Mouse (Mus musculus) cerebellum, postnatal 10 days (tissue): ENCODE results near the gene Hemk1.

Experiments
- DNase-seq, 2 experiments: peaks; one replicate each; pipeline ENCODE4 v3.0.0; 2021; ENCODE audit warnings: mixed read lengths in 2 of 2

Hemk1 gene

GRCm38 (mm10) chr9:107342201-107342709, 4.1 kb upstream of the Hemk1 start:
- DNase-seq = peak; percentile 58 to 69

- peak in 1 of 2 experiments; percentile 64 for DNase-seq
Measured at GRCm38 (mm10) chr9:107340911-107341645, 2.9 kb upstream of the Hemk1 start.

GRCm38 (mm10) chr9:107340267-107340859, 2.2 kb upstream of the Hemk1 start, which contains the start of gene 6430571L13Rik:
TSS of gene 6430571L13Rik (plus strand) at chr9:107340602.
- DNase-seq = peak; percentile 98

- DNase-seq = no peak
Measured at GRCm38 (mm10) chr9:107336386-107336785, 1.8 kb downstream of the Hemk1 start.

DNA sequence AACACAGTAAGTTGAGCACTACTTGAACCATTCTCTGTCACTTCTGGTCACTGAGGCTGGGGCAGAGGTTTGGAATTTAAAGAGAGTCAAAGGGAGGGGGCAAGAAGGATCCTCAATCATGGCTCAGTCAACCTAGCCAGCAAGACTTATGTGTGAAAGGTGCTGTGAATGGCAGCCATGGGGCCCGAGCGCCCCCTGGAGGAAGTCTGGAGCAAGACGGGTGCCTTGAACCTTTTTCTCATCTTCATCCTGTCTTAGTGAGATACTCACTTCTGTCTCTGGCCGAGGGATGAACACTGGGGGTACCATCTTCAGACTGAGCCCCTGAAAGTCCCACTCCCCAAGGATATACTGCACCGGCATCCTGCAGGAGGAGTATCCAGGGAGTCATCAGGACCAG, 2.2 kb downstream of the Hemk1 start:
- peak; percentile 84 to 88 for DNase-seq

DNA sequence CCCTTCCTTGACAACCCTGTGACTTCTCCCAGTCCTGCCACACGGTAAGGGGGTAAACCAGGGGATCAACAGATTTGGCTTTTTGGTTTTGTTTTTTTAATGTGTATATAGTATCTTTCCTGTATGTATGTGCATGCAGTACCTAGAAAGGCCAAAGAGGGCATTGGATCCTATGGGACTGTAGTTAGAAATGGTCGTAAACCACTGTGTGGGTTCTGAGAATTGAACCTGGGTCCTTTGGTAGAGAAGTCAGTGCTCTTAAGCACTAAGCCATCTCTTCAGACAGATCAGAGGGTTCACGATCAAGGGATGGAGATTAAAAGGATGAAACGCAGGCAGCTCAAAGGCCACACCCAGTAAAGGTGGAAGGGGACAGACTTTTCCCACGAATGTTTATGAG, 3.1 kb downstream of the Hemk1 start:
- no peak for DNase-seq

DNA sequence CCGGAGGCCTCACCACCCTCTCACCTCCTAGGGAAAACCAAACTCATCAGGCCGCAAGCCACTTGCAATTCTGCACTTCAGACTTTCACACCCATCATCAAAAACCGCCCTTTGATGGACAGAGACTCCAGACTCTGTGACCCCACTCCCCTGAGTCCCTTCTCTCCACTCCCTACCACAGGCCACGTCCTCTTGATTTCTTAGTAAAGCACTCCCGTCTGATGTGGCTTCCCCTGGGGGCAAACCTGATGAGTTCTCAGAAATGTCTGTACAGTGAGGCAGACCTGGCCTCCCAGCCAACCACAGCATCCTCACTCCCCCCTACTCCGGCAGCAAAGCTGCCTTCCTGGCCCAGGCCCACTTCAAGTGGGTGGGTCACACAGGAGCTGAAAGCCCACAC, 3.8 kb downstream of the Hemk1 start:
- DNase-seq = no peak

DNA sequence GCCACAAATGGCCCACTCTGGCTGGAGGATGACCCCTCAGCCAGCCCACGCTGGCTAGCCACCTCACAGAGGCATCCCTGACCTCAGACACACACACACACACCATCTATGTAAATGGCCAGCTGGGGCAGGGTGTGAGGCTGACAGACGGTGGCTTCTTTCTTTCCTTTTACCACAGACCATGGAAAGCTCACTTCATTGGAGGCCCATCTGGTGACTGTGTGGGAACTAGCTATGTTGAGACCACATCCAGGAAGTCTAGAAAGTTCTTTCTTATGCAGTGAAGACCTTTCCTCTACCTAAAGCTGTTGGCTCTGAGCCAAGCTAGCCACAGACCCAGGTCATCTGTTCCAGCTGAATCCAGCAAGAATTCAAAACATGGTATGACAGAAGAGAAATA, 4.5 kb downstream of the Hemk1 start:
- peak in 1 of 2 experiments; percentile 35 for DNase-seq

GRCm38 (mm10) chr9:107330791-107331190, 7.4 kb downstream of the Hemk1 start:
- DNase-seq = no peak

- DNase-seq = no peak
Measured at GRCm38 (mm10) chr9:107327879-107328620, 10.1 kb downstream of the Hemk1 start.

- no peak for DNase-seq
Measured at GRCm38 (mm10) chr9:107325904-107326303, 12.2 kb downstream of the Hemk1 start.

- DNase-seq = no peak
Measured at GRCm38 (mm10) chr9:107324799-107325561, 13.2 kb downstream of the Hemk1 start.

DNA sequence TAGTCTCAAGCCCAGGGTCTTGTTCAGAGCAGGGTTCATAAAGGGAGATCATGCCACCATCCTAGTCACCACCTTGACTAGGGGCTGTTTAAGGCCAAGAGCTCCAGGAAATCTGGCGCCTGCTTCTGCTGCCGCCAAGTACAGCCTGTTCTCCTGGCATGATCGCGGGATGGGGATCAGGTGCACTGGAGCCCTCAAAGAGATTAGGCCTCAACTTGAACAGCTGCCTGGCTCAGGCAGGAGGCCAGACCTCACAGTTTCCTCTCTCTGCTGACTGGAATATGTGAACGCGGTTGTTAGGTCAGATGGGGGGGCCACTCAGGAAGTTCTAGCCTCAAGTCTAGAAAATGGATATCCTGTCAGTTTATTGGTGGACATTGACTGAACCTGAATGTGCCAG, 14.6 kb downstream of the Hemk1 start:
- peak; percentile 95 to 97 for DNase-seq

- DNase-seq = no peak
Measured at GRCm38 (mm10) chr9:107322461-107323050, 15.6 kb downstream of the Hemk1 start.

DNA sequence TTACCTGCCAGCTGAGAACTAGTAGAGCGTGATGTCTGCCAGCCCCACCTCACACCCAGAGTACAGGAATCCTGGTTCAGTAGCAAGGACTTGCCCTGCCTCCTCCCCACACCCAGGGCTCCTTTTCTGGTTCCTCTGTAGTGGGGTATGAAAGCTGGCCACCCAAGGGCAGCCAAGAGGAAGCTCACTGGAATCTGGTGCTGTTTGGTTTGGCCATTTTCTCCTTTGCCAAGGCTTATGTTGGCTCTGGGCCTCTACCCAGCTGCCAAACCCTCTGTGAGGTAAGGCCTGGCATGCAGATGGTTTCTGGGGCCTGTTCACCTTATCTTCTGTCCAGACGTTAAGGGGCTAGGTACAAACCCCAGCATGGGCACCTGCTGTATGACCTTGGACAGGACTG, 22.4 kb downstream of the Hemk1 start:
- peak; percentile 61 to 65 for DNase-seq

- DNase-seq = no peak
Measured at GRCm38 (mm10) chr9:107313926-107314325, 24.2 kb downstream of the Hemk1 start.

- DNase-seq = no peak
Measured at GRCm38 (mm10) chr9:107312811-107313584, 25.2 kb downstream of the Hemk1 start.

DNA sequence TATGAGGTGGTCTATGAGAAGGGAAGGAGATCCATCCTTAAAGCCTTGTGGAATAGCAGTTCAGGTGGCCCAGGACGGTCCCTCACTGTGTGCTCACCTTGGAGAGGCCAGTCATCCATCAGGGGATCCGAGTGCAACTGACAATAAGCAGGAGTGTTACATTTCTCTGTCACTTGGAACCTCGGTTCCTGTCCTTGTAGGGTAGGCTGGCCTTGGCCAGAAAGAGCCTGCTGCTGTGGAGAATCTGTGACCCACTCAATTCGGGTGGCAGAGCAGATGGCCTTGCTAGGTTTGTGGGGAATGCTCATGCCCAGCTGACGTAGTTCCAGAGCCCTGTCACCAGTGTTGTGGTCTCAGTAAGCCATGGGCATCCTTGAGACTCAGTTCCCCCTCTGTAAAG, 28.6 kb downstream of the Hemk1 start:
- no peak for DNase-seq

GRCm38 (mm10) chr9:107309171-107309570, 29.0 kb downstream of the Hemk1 start:
- DNase-seq = no peak

DNA sequence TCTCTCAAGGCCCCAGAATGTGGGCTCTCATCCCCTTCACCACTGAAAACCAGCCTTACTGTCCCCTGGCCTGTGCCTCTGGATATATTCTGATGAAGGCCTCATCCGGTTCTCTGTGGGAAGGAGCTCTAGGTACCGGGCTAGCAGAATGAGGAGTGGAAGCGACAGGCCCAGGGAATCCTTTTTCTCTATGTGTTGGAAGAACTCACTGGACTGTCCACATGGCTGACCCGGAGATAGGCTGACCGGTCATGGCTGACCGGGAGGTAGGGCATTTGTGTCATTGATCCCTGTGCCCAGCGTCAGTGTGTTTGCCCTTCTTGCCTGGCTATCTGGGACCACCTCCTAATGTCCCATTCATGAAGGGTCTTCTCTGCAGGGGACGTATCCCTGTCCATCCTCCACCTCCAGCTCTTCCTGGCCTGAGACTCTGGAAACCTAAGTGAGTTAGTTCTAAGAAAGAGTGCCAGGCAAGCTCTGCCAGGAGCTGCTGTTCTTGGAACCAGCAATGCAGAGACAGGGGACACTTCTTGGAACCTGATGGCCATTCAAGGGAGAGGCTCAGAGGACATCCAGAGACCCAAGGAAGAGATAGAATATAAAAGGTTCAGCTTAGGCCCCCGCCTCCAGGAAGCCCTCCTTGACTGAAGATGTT, 29.7 kb downstream of the Hemk1 start:
- no peak for DNase-seq

- DNase-seq = peak; percentile 63 to 67
Measured at GRCm38 (mm10) chr9:107307886-107308285, 30.3 kb downstream of the Hemk1 start.
